Mouse (Mus musculus): ENCODE measurements around the gene Primpol. TPM values are rescaled to one million over a fixed set of nuclear protein-coding genes. Genes with fewer than 3 reads are reported as not detected.

Primpol gene
- total RNA-seq (2021): 1 to 10 TPM; 7.6 to 8.2 TPM

- intact Hi-C loops (cut with DNase I): no loop called here
- peak; percentile 99 for DNase-seq
These were observed at the start of gene Primpol, which contains the start of gene Casp3 for GRCm38 (mm10) chr8:46616879-46617689. TSS of gene Primpol (minus strand) at chr8:46617212. TSS of gene Casp3 (plus strand) at chr8:46617291.

- intact Hi-C loops (cut with DNase I): no loop called here
- DNase-seq: no peak
These were observed 38.9 kb upstream of the Primpol start for GRCm38 (mm10) chr8:46655919-46656318.

GRCm38 (mm10) chr8:46651872-46652271 is 34.9 kb upstream of the Primpol start:
- intact Hi-C loops (cut with DNase I): no loop called here
- no peak for DNase-seq

GRCm38 (mm10) chr8:46648421-46648820 is 31.4 kb upstream of the Primpol start:
- DNase-seq: no peak
- intact Hi-C loops (cut with DNase I): no loop called here

GRCm38 (mm10) chr8:46641272-46641671 is 24.3 kb upstream of the Primpol start:
- intact Hi-C loops (cut with DNase I): no loop called here
- DNase-seq: no peak

GRCm38 (mm10) chr8:46639852-46640251 is 22.8 kb upstream of the Primpol start:
- no peak for DNase-seq
- intact Hi-C loops (cut with DNase I): no loop called here

GRCm38 (mm10) chr8:46639010-46639571 is 22.1 kb upstream of the Primpol start:
- peak; percentile 63 for DNase-seq
- intact Hi-C loops (cut with DNase I): no loop called here

- no peak for DNase-seq
- intact Hi-C loops (cut with DNase I): no loop called here
These were observed 13.9 kb upstream of the Primpol start for GRCm38 (mm10) chr8:46630932-46631331.

GRCm38 (mm10) chr8:46630422-46630821 is 13.4 kb upstream of the Primpol start:
- intact Hi-C loops (cut with DNase I): no loop called here
- DNase-seq: no peak

- intact Hi-C loops (cut with DNase I): no loop called here
- DNase-seq: no peak
These were observed 11.6 kb upstream of the Primpol start for GRCm38 (mm10) chr8:46628645-46629044.

GRCm38 (mm10) chr8:46627881-46628280 is 10.9 kb upstream of the Primpol start:
- no peak for DNase-seq
- intact Hi-C loops (cut with DNase I): no loop called here

- no peak for DNase-seq
- intact Hi-C loops (cut with DNase I): no loop called here
These were observed 9.6 kb upstream of the Primpol start for GRCm38 (mm10) chr8:46626642-46627041.

GRCm38 (mm10) chr8:46625166-46625565 is 8.2 kb upstream of the Primpol start:
- no peak for DNase-seq
- intact Hi-C loops (cut with DNase I): no loop called here

- DNase-seq: no peak
- intact Hi-C loops (cut with DNase I): no loop called here
These were observed 5.6 kb upstream of the Primpol start for GRCm38 (mm10) chr8:46622446-46623270.

GRCm38 (mm10) chr8:46618639-46619320 is 1.8 kb upstream of the Primpol start:
- no peak for DNase-seq
- intact Hi-C loops (cut with DNase I): no loop called here

GRCm38 (mm10) chr8:46617690-46618620 is 943 bp upstream of the Primpol start:
- intact Hi-C loops (cut with DNase I): no loop called here
- no peak for DNase-seq

GRCm38 (mm10) chr8:46615936-46616335 is 1.1 kb downstream of the Primpol start:
- DNase-seq: no peak
- intact Hi-C loops (cut with DNase I): no loop called here

GRCm38 (mm10) chr8:46613377-46613776 is 3.6 kb downstream of the Primpol start:
- no peak for DNase-seq
- intact Hi-C loops (cut with DNase I): no loop called here

GRCm38 (mm10) chr8:46612913-46613312 is 4.1 kb downstream of the Primpol start:
- intact Hi-C loops (cut with DNase I): no loop called here
- no peak for DNase-seq

GRCm38 (mm10) chr8:46611557-46611956 is 5.5 kb downstream of the Primpol start:
- no peak for DNase-seq
- intact Hi-C loops (cut with DNase I): no loop called here

Data from left cerebral cortex, postnatal 4 days (tissue).